Mouse (Mus musculus) T-cell, adult 66 days (primary cell): ENCODE results near the gene Gm5169. TPM values are rescaled to one million over a fixed set of nuclear protein-coding genes. Genes with fewer than 3 reads are reported as not detected.

Experiments
- total RNA-seq, 2 experiments: library from RNA; stranded (reverse); gene quantifications; 3 replicates in 1 of 2; 4 replicates in 1 of 2; pipeline ENCODE4 v1.2.4; 2023

Gm5169 gene
- total RNA-seq = not detected

GRCm38 (mm10) chrX:25301355-25301754, at the start of gene Gm5169:
Gene Gm5169 (minus strand): TSS chrX:25301455.

